ENCODE assay signal across 8 mouse cellular contexts in genomic region chr4:150799550-150800398, GRCm38 (mm10). TPM values are rescaled to one million over a fixed set of nuclear protein-coding genes. Genes with fewer than 3 reads are reported as not detected.
DNase-seq lines count a peak whose midpoint lies in the region; ATAC-seq and TF ChIP-seq lines count a peak whose summit lies in the region.

No protein-coding gene starts in this region.

- WGBS in embryonic facial prominence, embryonic 14.5 days, result 31% methylated on average over 22 of the region's 22 CpGs
- WGBS in kidney, adult 2 months, result 21% methylated on average over 22 of the region's 22 CpGs

- TF ChIP-seq CTCF in kidney, adult 2 months (conservative IDR thresholded peaks at IDR 0.05; ENCODE audit: insufficient read depth, insufficient read length, low read depth, low read length), result no peak

- no peak overlapping the region for H3K4me3 ChIP-seq in embryonic facial prominence, embryonic 14.5 days (ENCODE audit: low read depth, low read length)
- no peak overlapping the region for H3K4me3 ChIP-seq in kidney, adult 2 months (ENCODE audit: insufficient read depth, low read depth, low read length)

- H3K27ac ChIP-seq in embryonic facial prominence, embryonic 14.5 days (replicated peaks; ENCODE audit: low read depth, low read length), result peak overlapping the region; percentile 70
- H3K27ac ChIP-seq in kidney, adult 2 months (ENCODE audit: insufficient read depth, low read depth, low read length), result peak overlapping the region; percentile 87

- TF ChIP-seq POLR2A in kidney, adult 2 months (IDR thresholded peaks at IDR 0.05; ENCODE audit: low read depth, low read length), result no peak

- no peaks in the 10 kb centered on the region for H3K36me3 ChIP-seq in embryonic facial prominence, embryonic 14.5 days (ENCODE audit: control insufficient read depth, insufficient read depth, low read length)
- no peaks in the 10 kb centered on the region for H3K36me3 ChIP-seq in kidney, adult 2 months (ENCODE audit: control insufficient read depth, insufficient read depth, low read length)

- ATAC-seq in embryonic facial prominence, embryonic 14.5 days (ENCODE audit: low read depth), result no peak

- DNase-seq in urinary bladder, postnatal 36 days (ENCODE audit: low spot score in 2 of 2), result peak; percentile 49 to 72
- DNase-seq in urinary bladder, postnatal 10 days (ENCODE audit: low spot score), result no peak
- DNase-seq in embryonic facial prominence, embryonic 14.5 days (ENCODE audit: low spot score), result peak; percentile 66
- peak; percentile 76 for DNase-seq in kidney, adult 2 months
- DNase-seq in lung, postnatal 4 days, result peak; percentile 49 to 54
- DNase-seq in cerebellum, adult 11-12 months, result no peak
- no peak for DNase-seq in embryo, embryonic 11 days
- DNase-seq in cerebellum, adult 18-20 months, result no peak

- H3K4me2 ChIP-seq in embryonic facial prominence, embryonic 14.5 days (ENCODE audit: low read depth, low read length), result no peak overlapping the region

- H3K27me3 ChIP-seq in embryonic facial prominence, embryonic 14.5 days (replicated peaks; ENCODE audit: control insufficient read depth, insufficient read depth, low read length), result no peaks in the 10 kb centered on the region
- no peaks in the 10 kb centered on the region for H3K27me3 ChIP-seq in kidney, adult 2 months (replicated peaks; ENCODE audit: control insufficient read depth, insufficient read depth, low read length)

- no peaks in the 10 kb centered on the region for H3K9me3 ChIP-seq in embryonic facial prominence, embryonic 14.5 days (ENCODE audit: control insufficient read depth, low read length)

- no peak overlapping the region for H3K9ac ChIP-seq in embryonic facial prominence, embryonic 14.5 days (ENCODE audit: low read depth, low read length)

- H3K4me1 ChIP-seq in embryonic facial prominence, embryonic 14.5 days (ENCODE audit: control insufficient read depth, insufficient read depth, low read length), result peaks cover 22% of the 10 kb centered on the region
- peaks cover 27% of the 10 kb centered on the region for H3K4me1 ChIP-seq in kidney, adult 2 months (ENCODE audit: control insufficient read depth, insufficient read depth, low read length)

RNA-seq across cellular contexts. Expression of gene Errfi1, which starts 53.9 kb away (rescaled TPM):
- polyA plus RNA-seq in embryonic facial prominence, embryonic 14.5 days (2014; fragmentation: Nextera tagmentation; extraction: Ambion mirVana), result 25.5 and 26.7 TPM in 2 replicates
- 230 TPM in 2 replicates for polyA plus RNA-seq in kidney, adult 2 months (2012; rRNA removed)

Comparison
In these comparisons a context has a peak if more than half of its experiments do, and no peak if none do; other contexts are left out.
1. DNase-seq: peak in urinary bladder, postnatal 36 days (2 of 2), embryonic facial prominence, embryonic 14.5 days (single experiment), kidney, adult 2 months (single experiment) and lung, postnatal 4 days (2 of 2); none in urinary bladder, postnatal 10 days (single experiment), cerebellum, adult 11-12 months (single experiment), embryo, embryonic 11 days (single experiment) and cerebellum, adult 18-20 months (0 of 2).